Mouse (Mus musculus): ENCODE data around the gene Hivep3. TPM values are rescaled to one million over a fixed set of nuclear protein-coding genes. Genes with fewer than 3 reads are reported as not detected.

The Hivep3 gene
- polyA plus RNA-seq, 1 experiment from 2014 or later = 17.1 TPM

DNA sequence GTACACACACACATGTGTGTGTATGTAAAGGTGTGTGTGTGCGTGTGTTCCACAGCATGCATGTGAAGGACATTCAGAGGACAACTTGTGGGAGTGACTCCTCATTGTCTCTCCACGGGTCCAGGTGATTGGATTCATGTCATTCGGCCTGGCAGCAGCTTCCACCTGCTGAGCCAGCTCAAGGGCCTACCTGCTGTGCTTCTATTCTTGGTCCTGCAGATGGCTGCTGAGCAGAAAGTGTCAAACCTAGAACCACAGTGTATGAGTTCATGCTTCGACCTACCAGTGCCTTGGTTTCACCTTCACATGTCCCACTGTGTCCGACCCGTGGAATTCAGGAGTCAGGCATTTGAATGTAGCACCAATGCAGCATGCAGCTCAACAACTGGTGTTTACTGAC, 206.2 kb downstream of the Hivep3 start:
- no peak overlapping the region for H3K9ac ChIP-seq (replicated peaks; ENCODE audit: low read length)
- no peak overlapping the region for H3K4me3 ChIP-seq (replicated peaks; ENCODE audit: low read depth, low read length)
- WGBS = 81% methylated on average over 6 of the region's 6 CpGs
- ATAC-seq (ENCODE audit: low FRiP score, low TSS enrichment) (no peak), DNase-seq (no peak)
- no peaks in the 10 kb centered on the region for H3K27me3 ChIP-seq (ENCODE audit: control insufficient read depth, insufficient read depth, low read length)
- H3K36me3 ChIP-seq (ENCODE audit: control insufficient read depth, insufficient read depth, low read length) = no peaks in the 10 kb centered on the region
- no peak overlapping the region for H3K27ac ChIP-seq (replicated peaks; ENCODE audit: low read depth, low read length)
- no peaks in the 10 kb centered on the region; the same call in 1 of the 2 replicates for H3K9me3 ChIP-seq (ENCODE audit: control insufficient read depth, low read length)
- H3K4me1 ChIP-seq (ENCODE audit: control insufficient read depth, insufficient read depth, low read length) = 0 out of 2 replicates have a peak, but pooled peaks cover 2% of the 10 kb centered on the region
- H3K4me2 ChIP-seq (ENCODE audit: low read length) = no peak overlapping the region

DNA sequence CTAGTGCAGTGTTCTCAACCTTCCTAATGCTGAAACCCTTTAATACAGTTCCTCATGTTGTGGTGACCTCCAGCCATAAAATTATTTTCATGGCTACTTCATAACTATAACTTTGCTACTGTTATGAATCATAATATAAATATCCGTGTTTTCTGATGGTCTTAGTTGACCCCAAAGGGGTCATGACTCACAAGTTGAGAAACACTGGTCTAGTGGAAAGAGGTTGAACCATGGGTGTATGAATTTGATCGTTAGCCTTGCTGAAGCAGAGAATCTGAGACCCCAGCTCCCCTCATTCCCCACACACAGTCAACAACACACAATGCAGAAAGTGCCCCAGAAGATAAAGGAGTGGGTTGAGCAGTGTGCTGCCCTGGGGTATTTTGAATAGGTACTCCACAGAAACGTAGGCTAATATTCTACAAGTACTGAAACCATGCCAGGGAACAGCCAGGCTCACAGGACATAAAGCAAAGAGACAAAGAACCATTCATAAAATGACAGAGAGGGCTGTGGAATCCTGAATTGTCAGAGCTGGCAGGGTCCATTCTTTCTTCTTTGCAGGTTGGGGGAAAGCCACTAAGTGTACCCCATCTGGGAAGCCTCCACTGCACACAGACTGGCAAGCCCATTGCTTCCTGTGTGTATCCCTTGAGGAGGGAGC, 212.8 kb downstream of the Hivep3 start:
- H3K9me3 ChIP-seq (ENCODE audit: control insufficient read depth, low read length) = no peaks in the 10 kb centered on the region; the same call in 1 of the 2 replicates
- no peak overlapping the region for H3K9ac ChIP-seq (replicated peaks; ENCODE audit: low read length)
- H3K4me1 ChIP-seq (ENCODE audit: control insufficient read depth, insufficient read depth, low read length) = no peaks in the 10 kb centered on the region
- ATAC-seq (ENCODE audit: low FRiP score, low TSS enrichment) (no peak), DNase-seq (no peak)
- no peak overlapping the region for H3K27ac ChIP-seq (replicated peaks; ENCODE audit: low read depth, low read length)
- no peaks in the 10 kb centered on the region for H3K27me3 ChIP-seq (ENCODE audit: control insufficient read depth, insufficient read depth, low read length)
- 61% methylated on average over 3 of the region's 3 CpGs for WGBS
- no peaks in the 10 kb centered on the region for H3K36me3 ChIP-seq (ENCODE audit: control insufficient read depth, insufficient read depth, low read length)
- H3K4me3 ChIP-seq (replicated peaks; ENCODE audit: low read depth, low read length) = no peak overlapping the region
- no peak overlapping the region for H3K4me2 ChIP-seq (ENCODE audit: low read length)

DNA sequence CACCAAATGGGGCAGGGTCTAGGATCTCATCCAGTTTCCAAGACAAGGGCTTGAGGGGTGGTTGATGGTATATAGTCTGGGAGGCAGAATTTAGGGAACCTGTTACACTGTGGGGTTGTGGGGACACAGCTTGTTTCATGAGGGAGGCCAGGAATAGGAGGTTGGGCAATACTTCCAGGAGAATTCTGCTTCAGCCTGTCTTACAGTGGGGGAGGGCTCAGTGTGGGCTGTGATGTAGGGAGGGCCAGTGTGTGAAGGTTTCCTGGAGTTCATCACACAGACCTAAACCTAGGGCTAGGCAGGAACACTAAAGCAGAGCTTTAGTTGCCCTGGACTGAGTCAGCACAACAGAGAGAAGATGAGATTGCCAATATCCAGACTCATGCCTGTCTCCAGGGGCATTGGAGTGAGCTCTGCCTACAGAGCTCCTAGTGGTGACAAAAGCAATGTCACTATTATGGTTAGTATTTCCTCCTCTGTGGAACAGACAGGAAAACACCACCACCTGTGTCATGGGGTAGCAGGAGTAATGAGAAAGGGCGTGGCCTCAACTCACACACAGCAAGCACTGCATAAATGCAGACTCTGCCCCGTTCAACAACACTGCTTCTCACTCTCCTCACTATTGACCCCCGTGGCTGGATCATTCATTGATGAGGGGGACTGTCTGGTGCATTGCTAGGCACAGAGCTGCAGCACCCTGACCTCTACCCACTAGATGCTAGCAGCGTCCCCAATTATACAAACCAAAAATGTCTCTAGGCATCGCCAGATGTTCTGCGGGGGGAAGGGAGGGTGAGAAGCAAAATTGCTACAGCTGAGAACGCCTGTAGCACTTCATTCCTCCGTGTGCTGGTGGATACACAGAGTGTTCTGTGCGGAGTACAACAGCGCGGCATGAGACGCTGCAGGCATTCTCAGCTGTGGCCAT, 213.9 kb downstream of the Hivep3 start:
- ATAC-seq (ENCODE audit: low FRiP score, low TSS enrichment) (no peak), DNase-seq (no peak)
- H3K4me1 ChIP-seq (ENCODE audit: control insufficient read depth, insufficient read depth, low read length) = no peaks in the 10 kb centered on the region
- 76% methylated on average over 12 of the region's 12 CpGs for WGBS
- H3K4me2 ChIP-seq (ENCODE audit: low read length) = no peak overlapping the region
- no peaks in the 10 kb centered on the region for H3K27me3 ChIP-seq (ENCODE audit: control insufficient read depth, insufficient read depth, low read length)
- H3K9me3 ChIP-seq (ENCODE audit: control insufficient read depth, low read length) = no peaks in the 10 kb centered on the region; the same call in 1 of the 2 replicates
- H3K9ac ChIP-seq (replicated peaks; ENCODE audit: low read length) = no peak overlapping the region
- no peaks in the 10 kb centered on the region for H3K36me3 ChIP-seq (ENCODE audit: control insufficient read depth, insufficient read depth, low read length)
- H3K27ac ChIP-seq (replicated peaks; ENCODE audit: low read depth, low read length) = no peak overlapping the region
- no peak overlapping the region for H3K4me3 ChIP-seq (replicated peaks; ENCODE audit: low read depth, low read length)

DNA sequence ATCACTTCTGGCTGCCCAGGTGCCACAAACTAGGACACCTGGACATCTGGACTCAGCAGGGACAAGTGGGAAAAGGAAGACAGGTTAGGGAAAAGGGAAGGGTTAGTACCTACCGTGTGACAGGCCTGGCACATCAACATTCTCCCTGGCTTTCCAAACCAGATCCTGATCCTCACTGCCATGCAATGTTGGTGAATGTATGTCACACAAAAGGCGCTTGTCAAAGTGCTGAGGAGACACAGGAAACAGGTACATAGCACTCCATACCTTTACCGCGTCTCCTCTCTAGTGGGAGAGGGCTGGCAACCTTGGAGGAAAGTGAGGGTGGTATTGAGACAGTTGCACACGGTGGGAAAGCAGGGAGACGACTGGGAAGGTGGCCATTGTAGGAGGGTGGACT, 214.8 kb downstream of the Hivep3 start:
- Histone ChIP-seq H3K27ac (replicated peaks; ENCODE audit: low read depth, low read length) (no peak overlapping the region), H3K9me3 (ENCODE audit: control insufficient read depth, low read length) (no peaks in the 10 kb centered on the region; the same call in 1 of the 2 replicates), H3K27me3 (ENCODE audit: control insufficient read depth, insufficient read depth, low read length) (no peaks in the 10 kb centered on the region), H3K4me3 (replicated peaks; ENCODE audit: low read depth, low read length) (no peak overlapping the region), H3K9ac (replicated peaks; ENCODE audit: low read length) (no peak overlapping the region), H3K4me2 (ENCODE audit: low read length) (no peak overlapping the region), H3K36me3 (ENCODE audit: control insufficient read depth, insufficient read depth, low read length) (no peaks in the 10 kb centered on the region), H3K4me1 (ENCODE audit: control insufficient read depth, insufficient read depth, low read length) (no peaks in the 10 kb centered on the region)
- no peak for DNase-seq
- no peak for ATAC-seq (ENCODE audit: low FRiP score, low TSS enrichment)
- 87% methylated on average over 6 of the region's 6 CpGs for WGBS

DNA sequence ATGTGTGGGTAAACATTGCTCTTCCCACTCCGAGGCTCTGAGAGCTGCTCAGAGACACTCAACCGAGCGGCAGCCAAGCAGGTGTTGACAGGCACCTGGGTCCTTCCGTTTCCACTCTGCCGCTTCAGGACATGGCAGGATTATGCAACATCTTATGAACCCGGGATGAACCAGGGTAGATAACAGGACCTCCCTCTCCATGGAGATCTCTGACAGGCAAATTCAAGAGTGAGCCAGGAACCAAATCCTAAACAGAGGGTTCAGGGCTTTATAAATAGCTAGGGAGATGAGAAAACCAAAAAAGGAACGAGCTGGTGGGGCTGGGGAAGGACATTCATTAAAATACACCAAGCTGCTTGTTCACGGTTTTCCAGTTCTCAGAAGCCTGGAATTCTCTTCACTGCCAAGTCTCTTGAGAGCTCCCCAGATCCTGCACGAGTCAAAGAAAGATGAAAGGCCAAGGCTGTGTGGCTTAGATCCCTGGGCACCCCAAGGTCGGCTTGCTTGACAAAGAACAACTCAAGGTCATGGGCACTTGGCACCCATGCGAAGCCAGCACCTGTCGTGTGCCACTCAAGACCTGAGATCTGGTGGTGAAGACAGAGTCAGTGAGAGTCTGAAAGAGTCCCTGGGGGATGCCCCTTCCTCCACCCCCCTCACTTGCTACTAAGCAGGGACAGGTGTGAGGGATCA, 215.5 kb downstream of the Hivep3 start:
- H3K4me3 ChIP-seq (replicated peaks; ENCODE audit: low read depth, low read length) = no peak overlapping the region
- H3K9me3 ChIP-seq (ENCODE audit: control insufficient read depth, low read length) = no peaks in the 10 kb centered on the region; the same call in 1 of the 2 replicates
- H3K27me3 ChIP-seq (ENCODE audit: control insufficient read depth, insufficient read depth, low read length) = no peaks in the 10 kb centered on the region
- H3K27ac ChIP-seq (replicated peaks; ENCODE audit: low read depth, low read length) = no peak overlapping the region
- no peak overlapping the region for H3K9ac ChIP-seq (replicated peaks; ENCODE audit: low read length)
- ATAC-seq (ENCODE audit: low FRiP score, low TSS enrichment) (no peak), DNase-seq (no peak)
- H3K4me1 ChIP-seq (ENCODE audit: control insufficient read depth, insufficient read depth, low read length) = no peaks in the 10 kb centered on the region
- no peaks in the 10 kb centered on the region for H3K36me3 ChIP-seq (ENCODE audit: control insufficient read depth, insufficient read depth, low read length)
- 81% methylated on average over 12 of the region's 12 CpGs for WGBS
- H3K4me2 ChIP-seq (ENCODE audit: low read length) = no peak overlapping the region

DNA sequence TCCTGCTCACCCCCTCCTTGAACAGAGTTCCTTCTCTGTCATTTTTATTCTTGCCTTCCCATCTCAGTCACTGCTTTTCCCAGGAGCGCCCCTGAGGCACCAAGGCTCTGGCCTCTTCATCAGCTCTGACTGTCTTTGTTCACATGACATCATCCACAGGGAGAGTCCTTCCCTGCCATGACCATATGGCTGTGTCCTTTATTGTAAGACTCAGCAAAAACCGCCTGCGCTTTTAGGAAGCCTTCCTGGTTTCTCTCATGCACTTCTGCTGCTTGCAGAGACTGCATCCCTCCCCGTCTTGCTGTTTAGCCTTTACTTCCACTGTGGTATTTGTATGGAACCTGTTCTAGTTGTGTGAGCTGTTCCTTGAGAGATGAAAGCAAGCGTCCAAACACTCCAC, 216.6 kb downstream of the Hivep3 start:
- no peaks in the 10 kb centered on the region for H3K4me1 ChIP-seq (ENCODE audit: control insufficient read depth, insufficient read depth, low read length)
- WGBS = 79% methylated on average over 5 of the region's 5 CpGs

DNA sequence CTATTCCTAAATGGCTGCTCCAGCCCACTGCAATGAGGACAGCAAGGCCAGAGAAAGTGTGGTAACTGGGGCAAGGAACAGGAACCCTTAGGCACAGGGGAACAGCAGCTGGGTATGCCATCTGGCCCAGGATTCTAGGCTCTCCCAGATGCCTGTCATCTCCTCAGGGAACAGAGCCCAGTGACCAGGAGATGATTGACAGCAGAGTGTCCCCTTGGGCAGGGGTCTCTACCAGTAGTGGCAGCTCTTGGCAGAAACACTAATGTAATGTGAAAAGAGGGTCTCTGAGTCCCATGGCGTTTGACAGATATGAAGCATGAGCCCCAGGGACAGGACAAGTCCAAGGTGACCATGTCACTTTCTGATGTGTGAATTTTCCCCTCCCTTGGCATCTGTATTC, 217.5 kb downstream of the Hivep3 start:
- no peaks in the 10 kb centered on the region for H3K4me1 ChIP-seq (ENCODE audit: control insufficient read depth, insufficient read depth, low read length)
- 92% methylated on average over 1 of the region's 1 CpGs for WGBS
- no peak overlapping the region for H3K4me3 ChIP-seq (replicated peaks; ENCODE audit: low read depth, low read length)
- no peaks in the 10 kb centered on the region for H3K9me3 ChIP-seq (ENCODE audit: control insufficient read depth, low read length)
- ATAC-seq (ENCODE audit: low FRiP score, low TSS enrichment) (no peak), DNase-seq (no peak)
- H3K36me3 ChIP-seq (ENCODE audit: control insufficient read depth, insufficient read depth, low read length) = no peaks in the 10 kb centered on the region
- H3K27ac ChIP-seq (replicated peaks; ENCODE audit: low read depth, low read length) = no peak overlapping the region
- no peak overlapping the region for H3K4me2 ChIP-seq (ENCODE audit: low read length)
- H3K9ac ChIP-seq (replicated peaks; ENCODE audit: low read length) = no peak overlapping the region
- H3K27me3 ChIP-seq (ENCODE audit: control insufficient read depth, insufficient read depth, low read length) = no peaks in the 10 kb centered on the region

More for the DNA sequence above, 216.6 kb downstream of the Hivep3 start:
- H3K36me3 ChIP-seq (ENCODE audit: control insufficient read depth, insufficient read depth, low read length) = no peaks in the 10 kb centered on the region
- DNase-seq = no peak
- H3K9me3 ChIP-seq (ENCODE audit: control insufficient read depth, low read length) = no peaks in the 10 kb centered on the region
- no peak overlapping the region for H3K4me2 ChIP-seq (ENCODE audit: low read length)
- ATAC-seq (ENCODE audit: low FRiP score, low TSS enrichment) = no peak
- H3K9ac ChIP-seq (replicated peaks; ENCODE audit: low read length) = no peak overlapping the region
- H3K27me3 ChIP-seq (ENCODE audit: control insufficient read depth, insufficient read depth, low read length) = no peaks in the 10 kb centered on the region
- H3K27ac ChIP-seq (replicated peaks; ENCODE audit: low read depth, low read length) = no peak overlapping the region
- no peak overlapping the region for H3K4me3 ChIP-seq (replicated peaks; ENCODE audit: low read depth, low read length)

DNA sequence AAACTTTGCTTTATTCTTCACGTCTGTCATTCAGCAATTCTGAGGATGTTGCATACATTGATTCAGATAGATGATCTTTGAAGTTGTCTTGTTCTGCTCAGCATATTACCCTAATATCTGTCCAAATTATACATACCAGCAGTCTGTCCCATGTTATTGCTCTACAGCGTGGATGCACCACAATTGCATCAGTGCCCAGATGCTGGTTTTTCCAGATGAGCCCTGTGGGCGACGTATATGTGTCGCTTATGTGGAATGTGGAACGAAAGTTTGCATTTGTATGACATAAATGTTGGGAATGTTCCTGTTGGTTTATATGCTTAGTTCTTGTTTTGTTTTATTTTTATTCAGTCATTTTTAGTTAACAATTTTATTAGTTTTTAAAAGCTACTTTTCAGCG, 221.4 kb downstream of the Hivep3 start:
- DNase-seq (no peak), ATAC-seq (ENCODE audit: low FRiP score, low TSS enrichment) (no peak)
- Histone ChIP-seq H3K4me3 (replicated peaks; ENCODE audit: low read depth, low read length) (no peak overlapping the region), H3K9me3 (ENCODE audit: control insufficient read depth, low read length) (no peaks in the 10 kb centered on the region), H3K4me1 (ENCODE audit: control insufficient read depth, insufficient read depth, low read length) (no peaks in the 10 kb centered on the region), H3K27ac (replicated peaks; ENCODE audit: low read depth, low read length) (no peak overlapping the region), H3K4me2 (ENCODE audit: low read length) (no peak overlapping the region), H3K27me3 (ENCODE audit: control insufficient read depth, insufficient read depth, low read length) (no peaks in the 10 kb centered on the region), H3K36me3 (ENCODE audit: control insufficient read depth, insufficient read depth, low read length) (no peaks in the 10 kb centered on the region), H3K9ac (replicated peaks; ENCODE audit: low read length) (no peak overlapping the region)
- WGBS = 90% methylated on average over 7 of the region's 7 CpGs

Measured in midbrain, embryonic 14.5 days (tissue).